Mouse (Mus musculus): ENCODE data around the gene Csrnp3. TPM values are rescaled to one million over a fixed set of nuclear protein-coding genes. Genes with fewer than 3 reads are reported as not detected.

The Csrnp3 gene
- polyA plus RNA-seq, 1 experiment = 0.08 TPM

DNA sequence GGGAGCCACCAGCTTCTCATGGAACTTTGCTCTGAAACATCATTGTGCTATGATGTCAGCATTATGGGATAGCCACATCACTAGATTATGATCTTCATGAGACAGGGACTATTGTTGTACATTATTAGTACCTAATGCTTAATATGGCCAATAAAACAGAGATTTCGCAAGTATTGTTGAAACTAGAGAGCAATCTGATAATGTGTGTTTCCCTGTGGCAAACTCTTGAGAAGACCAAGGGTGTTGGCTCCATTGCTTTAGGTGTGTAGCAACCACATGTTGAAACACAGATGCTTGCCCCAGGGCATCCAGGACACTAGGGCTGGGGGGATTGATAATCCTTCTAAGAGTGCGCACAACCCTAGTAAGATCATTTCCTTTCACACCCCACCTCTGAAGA, 235.2 kb downstream of the Csrnp3 start:
- DNase-seq = no peak
- no peaks in the 10 kb centered on the region for H3K4me1 ChIP-seq (replicated peaks; ENCODE audit: control insufficient read depth, insufficient read depth, low read length)
- WGBS = 98% methylated on average over 2 of the region's 2 CpGs
- H3K4me3 ChIP-seq (ENCODE audit: control insufficient read depth, insufficient read depth, low read length) = no peak overlapping the region
- no peak overlapping the region for H3K27ac ChIP-seq (ENCODE audit: control insufficient read depth, insufficient read depth, low read length)
- TF ChIP-seq POLR2A (IDR thresholded peaks at IDR 0.05; ENCODE audit: control insufficient read depth, extremely low read depth, insufficient read depth, low read length, poor library complexity) (no peak), CTCF (IDR thresholded peaks at IDR 0.05; ENCODE audit: borderline replicate concordance, control insufficient read depth, extremely low read depth, insufficient read depth, low read length, poor library complexity) (no peak)
- H3K27me3 ChIP-seq (ENCODE audit: control insufficient read depth, insufficient read depth, low read length) = no peaks in the 10 kb centered on the region
- H3K36me3 ChIP-seq (ENCODE audit: control insufficient read depth, insufficient read depth, low read length) = no peaks in the 10 kb centered on the region

Other genes with a start within 250 kb of the Csrnp3 start
- 0.08 TPM in 2 replicates for gene Scn2a, start 225.0 kb upstream of the Csrnp3 start, polyA plus RNA-seq (2012; rRNA removed)